Comparison of ENCODE assay signal across 8 mouse cellular contexts in the genomic region with DNA sequence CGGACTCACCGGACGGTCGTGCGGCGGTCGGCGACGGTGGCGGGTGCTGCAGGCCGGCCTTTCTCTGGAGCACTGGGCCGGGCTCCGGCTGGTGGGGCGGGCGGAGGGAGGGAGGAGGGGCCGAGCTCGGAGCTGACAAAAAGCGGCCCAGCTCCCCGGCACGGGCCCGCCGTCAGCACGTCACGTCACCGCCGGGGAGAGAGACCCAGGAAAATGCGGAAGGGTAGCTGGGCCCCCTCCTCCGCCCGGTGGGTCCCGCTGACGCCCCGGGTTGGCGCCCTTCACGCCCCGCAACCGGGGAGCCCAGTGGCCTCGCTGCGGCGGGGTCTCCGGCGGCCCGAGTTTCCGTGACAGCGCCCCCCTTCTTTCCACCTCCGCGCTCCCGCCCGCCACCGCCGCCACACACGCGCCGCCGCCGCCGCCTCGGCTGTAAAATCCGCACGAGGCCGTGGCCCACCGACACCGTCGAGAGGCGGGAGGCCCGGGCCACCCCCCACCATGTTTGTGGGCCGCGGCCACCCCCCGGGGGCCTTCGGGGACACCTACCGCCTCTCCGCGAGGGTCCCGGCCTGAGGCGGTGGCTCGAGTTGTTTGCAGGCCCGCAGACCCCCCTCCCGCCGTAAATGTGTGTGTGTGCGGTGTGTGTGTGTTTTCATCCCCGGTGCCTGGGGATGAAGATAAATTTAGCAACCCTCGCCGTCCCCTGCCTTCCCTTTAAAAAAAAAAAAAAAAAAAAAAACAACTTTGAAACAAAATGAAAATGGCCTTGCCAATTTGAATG. TPM values are rescaled to one million over a fixed set of nuclear protein-coding genes. Genes with fewer than 3 reads are reported as not detected.
A peak's percentile ranks its signal among the peaks of the same experiment; 100 is the strongest.
DNase-seq lines count a peak whose midpoint lies in the region; ATAC-seq and TF ChIP-seq lines count a peak whose summit lies in the region.

Gene Zfx, minus strand, starts transcription at position 644 of the 781 bp plus-strand sequence.

- TF ChIP-seq POLR2A in cortical plate, adult 2 months (IDR thresholded peaks at IDR 0.05; ENCODE audit: extremely low read depth, insufficient read depth, low read length): no peak

- H3K9me3 ChIP-seq in hindbrain, embryonic 16.5 days (ENCODE audit: control insufficient read depth, low read length): no peaks in the 10 kb centered on the region; the same call in 1 of the 2 replicates

- H3K4me1 ChIP-seq in cortical plate, adult 2 months (ENCODE audit: control insufficient read depth, insufficient read depth, low read length): no peaks in the 10 kb centered on the region
- no peaks in the 10 kb centered on the region; the same call in 1 of the 2 replicates for H3K4me1 ChIP-seq in hindbrain, embryonic 16.5 days (ENCODE audit: control insufficient read depth, insufficient read depth, low read depth, low read length)

- H3K36me3 ChIP-seq in hindbrain, embryonic 16.5 days (ENCODE audit: control insufficient read depth, insufficient read depth, low read length): no peaks in the 10 kb centered on the region

- peak within 1 kb of the TSS; percentile 79 for H3K4me3 ChIP-seq in cortical plate, adult 2 months (ENCODE audit: insufficient read depth, low read length)
- peak within 1 kb of the TSS; percentile 61 for H3K4me3 ChIP-seq in hindbrain, embryonic 16.5 days (ENCODE audit: low read length)

- no peak for TF ChIP-seq CTCF in cortical plate, adult 2 months (IDR thresholded peaks at IDR 0.05; ENCODE audit: extremely low read depth, insufficient read depth, low read length)

- H3K9ac ChIP-seq in hindbrain, embryonic 16.5 days (ENCODE audit: low read depth, low read length): peak within 1 kb of the TSS; percentile 89

- peak within 1 kb of the TSS; percentile 99 for H3K27ac ChIP-seq in cortical plate, adult 2 months (ENCODE audit: insufficient read depth, low read length)
- H3K27ac ChIP-seq in hindbrain, embryonic 16.5 days (ENCODE audit: low read depth, low read length): peak within 1 kb of the TSS; percentile 99

- peak within 1 kb of the TSS; percentile 52 for H3K4me2 ChIP-seq in hindbrain, embryonic 16.5 days (ENCODE audit: low read length)

- H3K27me3 ChIP-seq in hindbrain, embryonic 16.5 days (replicated peaks; ENCODE audit: control insufficient read depth, insufficient read depth, low read length): peaks cover 18% of the 10 kb centered on the region

- peak; percentile 29 for ATAC-seq in activated CD4-positive, CD25-positive, alpha-beta regulatory T cell, adult 4 months
- peak; percentile 79 for ATAC-seq in hindbrain, embryonic 16.5 days
- ATAC-seq in megakaryocyte, adult 5-6 weeks (ENCODE audit: poor library complexity, severe bottlenecking): peak; percentile 67

- DNase-seq in gastrocnemius, adult 8-10 months (ENCODE audit: low spot score in 2 of 2): peak; percentile 6 to 37
- DNase-seq in left cerebral cortex, adult 8-10 months (ENCODE audit: low spot score in 2 of 2): peak; percentile 28 to 30
- peak; percentile 32 to 44 for DNase-seq in right cerebral cortex, adult 2 months (ENCODE audit: low spot score in 2 of 2)
- peak; percentile 10 for DNase-seq in urinary bladder, postnatal 10 days (ENCODE audit: low spot score)

- 20% methylated on average over 32 of the region's 82 CpGs for WGBS in hindbrain, embryonic 16.5 days

RNA-seq across cellular contexts. Expression of gene Zfx, which starts in this region (rescaled TPM):
- 10 to 100 TPM; 34.2 to 43.3 TPM for polyA plus RNA-seq in activated CD4-positive, CD25-positive, alpha-beta regulatory T cell, adult 4 months (2017; shearing (Covaris generic))
- polyA plus RNA-seq in cortical plate, adult 2 months (2012; rRNA removed): 9.0 and 9.3 TPM in 2 replicates
- 10 to 100 TPM; 18.5 to 21.5 (median 19.0) TPM for total RNA-seq in gastrocnemius, adult 8-10 months (2022)
- 18.1 and 19.1 TPM in 2 replicates for polyA plus RNA-seq in hindbrain, embryonic 16.5 days (2015; fragmentation: Nextera tagmentation; extraction: Ambion mirVana)
- 10 to 100 TPM; 36.3 to 49.1 (median 41.8) TPM for total RNA-seq in left cerebral cortex, adult 8-10 months (2022)
- total RNA-seq in megakaryocyte, adult 5-6 weeks (2015): 37.8 and 45.3 TPM in 2 replicates
- 32.1 and 32.6 TPM in 2 replicates for total RNA-seq in megakaryocyte, adult 5-6 weeks (2017)

Comparison
In these comparisons a context has a peak if more than half of its experiments do, and no peak if none do; other contexts are left out.
1. Peak in every context shown above with its lines: DNase-seq, ATAC-seq, H3K4me3 ChIP-seq and H3K27ac ChIP-seq.
2. ATAC-seq: peak in every context shown above with its lines; median percentile 79 in hindbrain, embryonic 16.5 days; 67 in megakaryocyte, adult 5-6 weeks; 29 in activated CD4-positive, CD25-positive, alpha-beta regulatory T cell, adult 4 months.